Mouse (Mus musculus) regulatory T cell (primary cell): ENCODE measurements at regions not wholly inside any gene's neighbourhood (a gene's known extent, or its start where the extent isn't known, plus 50 kb on each side); places are given as distances from the start of the nearest gene placed in this dataset.

Source experiments
- in situ Hi-C: fragments of 300-600 bp; cut with MboI, MseI; formaldehyde crosslinking; loops from one replicate; pipeline ENCODE4 v1.15.1; 2025; ENCODE audit warnings: high pct_unique_total_duplicates

GRCm38 (mm10) chr2:12033518-12034322, 256.0 kb downstream of the Ankrd16 start:
- in situ Hi-C loops: no loop called here

DNA sequence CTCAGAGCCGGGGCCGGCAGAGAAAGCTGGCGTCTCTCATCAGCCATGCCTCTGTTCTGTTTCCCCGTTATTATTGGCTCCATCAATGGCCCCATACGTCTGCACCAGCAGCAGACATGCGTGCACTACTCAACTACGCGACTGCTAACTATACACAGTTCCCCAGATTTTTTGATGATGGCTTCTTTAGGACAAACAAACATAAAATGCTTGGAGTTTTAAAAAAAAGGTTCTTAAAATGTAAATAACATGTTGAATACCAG, 256.6 kb downstream of the Ankrd16 start:
- in situ Hi-C loops: no loop called here

GRCm38 (mm10) chr2:12049386-12049785, 252.3 kb downstream of the Itga8 start:
- in situ Hi-C loops: no loop called here

DNA sequence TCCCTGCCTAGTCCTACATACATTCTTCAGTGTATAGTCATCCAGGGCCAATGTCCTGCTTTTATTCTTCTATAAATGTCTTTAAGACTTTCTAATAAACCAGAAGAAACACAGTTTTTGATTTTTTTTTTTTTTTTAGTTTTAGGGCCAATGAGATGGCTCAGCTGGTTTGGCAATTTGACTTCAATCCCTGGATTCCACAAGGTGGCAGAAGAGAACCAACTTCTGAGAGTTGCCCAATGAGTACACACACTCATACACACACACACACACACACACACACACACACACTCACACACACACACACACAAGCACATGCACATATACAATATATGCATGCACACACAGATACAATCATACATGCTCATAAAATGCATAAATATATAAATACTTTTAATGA, 251.8 kb downstream of the Itga8 start:
- in situ Hi-C loops: no loop called here

GRCm38 (mm10) chr2:12053404-12054164, 248.1 kb downstream of the Itga8 start:
- in situ Hi-C loops: no loop called here

DNA sequence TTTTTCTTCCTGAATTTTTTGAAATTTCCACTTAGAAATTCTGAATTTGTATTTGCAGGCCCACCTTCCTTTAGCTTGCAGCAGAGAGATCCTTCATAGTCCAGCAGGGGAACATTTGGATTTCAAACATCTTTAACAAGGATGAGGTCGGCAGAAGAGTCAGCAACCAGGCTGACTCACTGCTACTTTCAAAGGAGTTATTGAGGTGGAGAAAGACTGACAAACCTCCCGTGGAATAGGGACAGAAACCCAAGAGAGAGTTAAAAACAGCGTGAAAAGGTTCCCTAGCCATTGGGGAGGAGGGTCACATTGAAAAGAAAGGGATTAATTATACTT, 247.6 kb downstream of the Itga8 start:
- in situ Hi-C loops: no loop called here
